Mouse (Mus musculus): ENCODE measurements around the gene Vax2.
A peak's percentile ranks its signal among the peaks of the same experiment; 100 is the strongest.

Vax2 gene

GRCm38 (mm10) chr6:83711067-83711675 is at the start of gene Vax2:
TSS of gene Vax2 (plus strand) at chr6:83711264.
- peak; percentile 50 for DNase-seq

GRCm38 (mm10) chr6:83665009-83665408 is 46.1 kb upstream of the Vax2 start:
- no peak for DNase-seq

GRCm38 (mm10) chr6:83673395-83673794 is 37.7 kb upstream of the Vax2 start:
- peak; percentile 70 for DNase-seq

GRCm38 (mm10) chr6:83677757-83678156 is 33.3 kb upstream of the Vax2 start, which contains the start of gene Cd207:
TSS of gene Cd207 (minus strand) at chr6:83677857.
- DNase-seq = no peak

GRCm38 (mm10) chr6:83689374-83689773 is 21.7 kb upstream of the Vax2 start:
- no peak for DNase-seq

- peak; percentile 58 for DNase-seq
Observed at GRCm38 (mm10) chr6:83690277-83690676, 20.8 kb upstream of the Vax2 start.

- DNase-seq = no peak
Observed at GRCm38 (mm10) chr6:83690936-83691335, 20.1 kb upstream of the Vax2 start.

- no peak for DNase-seq
Observed at GRCm38 (mm10) chr6:83692962-83693361, 18.1 kb upstream of the Vax2 start.

- DNase-seq = peak; percentile 57
Observed at GRCm38 (mm10) chr6:83693835-83694234, 17.2 kb upstream of the Vax2 start.

GRCm38 (mm10) chr6:83695731-83696130 is 15.3 kb upstream of the Vax2 start:
- no peak for DNase-seq

GRCm38 (mm10) chr6:83696684-83697083 is 14.4 kb upstream of the Vax2 start:
- no peak for DNase-seq

- no peak for DNase-seq
Observed at GRCm38 (mm10) chr6:83697932-83698331, 13.1 kb upstream of the Vax2 start.

- no peak for DNase-seq
Observed at GRCm38 (mm10) chr6:83699971-83700370, 11.1 kb upstream of the Vax2 start.

- DNase-seq = no peak
Observed at GRCm38 (mm10) chr6:83701001-83701400, 10.1 kb upstream of the Vax2 start.

GRCm38 (mm10) chr6:83702146-83702999 is 8.7 kb upstream of the Vax2 start:
- no peak for DNase-seq

GRCm38 (mm10) chr6:83703000-83703721 is 7.9 kb upstream of the Vax2 start:
- DNase-seq = no peak

- DNase-seq = no peak
Observed at GRCm38 (mm10) chr6:83703722-83704078, 7.4 kb upstream of the Vax2 start.

GRCm38 (mm10) chr6:83704294-83704693 is 6.8 kb upstream of the Vax2 start:
- DNase-seq = no peak

GRCm38 (mm10) chr6:83704701-83705100 is 6.4 kb upstream of the Vax2 start:
- no peak for DNase-seq

GRCm38 (mm10) chr6:83707738-83708510 is 3.1 kb upstream of the Vax2 start:
- no peak for DNase-seq

- no peak for DNase-seq
Observed at GRCm38 (mm10) chr6:83710361-83711066, 550 bp upstream of the Vax2 start.

Data from kidney, adult 9 months (tissue).